Mouse (Mus musculus) layer of hippocampus, adult 11-12 months (tissue): Measurements from ENCODE around the gene Rtl8c.
"Not testable (repeated sequence)": the region's sequence is repeated elsewhere in the genome, so short reads cannot be mapped to it uniquely, and the experiment has no call there.

ENCODE experiments used
- DNase-seq: peaks from one replicate; pipeline ENCODE4 v3.0.0; 2022; ENCODE audit warnings: low spot score

Gene Rtl8c

DNA sequence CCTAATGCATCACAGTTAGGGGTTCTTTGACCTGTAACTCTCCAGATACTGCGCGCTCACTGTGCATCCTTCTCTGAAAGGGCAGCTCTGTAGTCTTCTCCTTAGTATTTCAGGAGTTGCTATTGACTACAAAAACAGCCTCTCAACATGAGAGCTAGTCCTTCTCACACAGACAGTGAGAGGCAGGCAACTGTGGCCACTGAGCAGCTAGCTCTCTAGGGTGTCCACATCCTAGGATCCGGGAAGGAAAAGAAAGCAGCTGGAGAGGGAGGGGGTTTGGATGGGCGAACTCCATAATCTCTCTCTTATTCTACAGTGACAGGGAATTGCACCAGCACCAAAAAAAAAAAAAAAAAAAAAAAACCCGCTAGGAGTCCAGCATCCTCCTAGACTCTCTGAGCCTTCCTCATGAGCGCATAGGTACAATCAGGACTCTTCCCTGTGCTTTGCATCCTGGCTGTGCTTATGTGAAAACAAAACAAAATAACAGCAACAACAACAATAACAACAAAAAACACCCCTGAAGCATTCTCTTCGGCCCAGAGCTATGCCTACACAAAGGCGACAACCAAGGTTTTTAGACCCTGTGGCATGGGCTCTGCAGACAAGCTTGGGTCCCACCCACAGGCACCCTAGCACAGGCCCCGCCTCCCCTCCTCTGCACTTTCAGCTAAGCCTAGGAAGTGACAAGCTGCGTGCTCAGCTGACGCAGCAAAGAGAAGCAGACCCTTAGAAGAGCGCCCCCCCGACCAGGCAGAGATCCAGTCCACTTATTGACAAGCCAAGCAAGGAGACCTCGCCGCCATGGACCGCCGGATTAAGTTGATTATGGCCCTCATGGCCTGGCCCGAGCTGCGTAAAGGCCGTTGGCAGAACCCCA, at the start of gene Rtl8c:
Rtl8c (plus strand) TSS at position 791 of the 880 bp plus-strand sequence.
- DNase-seq, result peak; percentile 75

GRCm38 (mm10) chrX:53579311-53579710, 28.5 kb upstream of the Rtl8c start:
- no peak for DNase-seq

GRCm38 (mm10) chrX:53581407-53581806, 26.4 kb upstream of the Rtl8c start:
- not testable (repeated sequence) for DNase-seq

- DNase-seq, result not testable (repeated sequence)
Measured at GRCm38 (mm10) chrX:53583404-53583803, 24.4 kb upstream of the Rtl8c start.

DNA sequence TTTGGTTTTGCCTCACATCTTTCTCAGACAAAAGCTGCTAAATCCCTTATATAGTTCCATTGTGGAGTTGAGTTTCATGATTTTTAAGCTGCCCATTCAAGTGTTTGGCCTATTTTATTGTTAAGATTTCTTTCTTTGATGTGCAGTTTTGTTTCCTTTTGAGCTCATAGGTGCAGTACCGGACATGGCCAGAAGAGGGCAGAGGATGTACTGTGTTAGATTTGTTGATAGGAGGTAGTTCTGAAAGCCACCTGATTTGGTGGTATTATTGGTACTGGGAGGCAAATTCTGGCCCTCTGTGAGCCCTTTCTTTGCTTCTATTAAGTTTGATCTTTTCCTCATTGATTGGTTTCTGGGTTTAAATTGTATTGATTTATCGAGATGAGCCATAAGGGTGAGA, 7.8 kb upstream of the Rtl8c start:
- peak; percentile 72 for DNase-seq

GRCm38 (mm10) chrX:53606176-53606575, 1.7 kb upstream of the Rtl8c start:
- DNase-seq, result not testable (repeated sequence)

- DNase-seq, result peak; percentile 6
Measured at GRCm38 (mm10) chrX:53608122-53608813, 436 bp downstream of the Rtl8c start.

GRCm38 (mm10) chrX:53608879-53609278, 1.0 kb downstream of the Rtl8c start, which contains the start of gene Gm14597:
Gene Gm14597, minus strand, starts transcription at chrX:53608979.
- not testable (repeated sequence) for DNase-seq

GRCm38 (mm10) chrX:53610571-53610970, 2.7 kb downstream of the Rtl8c start:
- peak; percentile 84 for DNase-seq

- not testable (repeated sequence) for DNase-seq
Measured at GRCm38 (mm10) chrX:53611395-53611794, 3.6 kb downstream of the Rtl8c start.

DNA sequence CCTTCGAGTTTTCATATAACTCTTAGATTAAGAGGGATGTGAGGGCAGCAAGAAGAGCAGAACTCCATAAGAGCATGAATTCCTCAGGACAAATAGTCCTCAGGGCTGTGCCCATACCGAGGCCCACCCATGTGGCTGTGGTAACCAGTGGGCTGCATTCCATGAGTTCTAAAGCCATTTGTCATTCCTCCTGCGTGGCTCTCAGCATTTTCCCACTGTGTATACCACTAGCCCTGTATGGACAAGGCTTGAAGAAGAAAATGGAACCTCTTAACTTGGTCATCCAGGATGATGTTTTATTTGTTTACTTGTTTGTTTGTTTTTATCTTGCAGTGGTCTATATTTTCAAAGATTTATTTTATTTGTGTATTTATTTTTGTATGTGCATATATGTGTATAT, 30.3 kb downstream of the Rtl8c start:
- DNase-seq, result not testable (repeated sequence)

GRCm38 (mm10) chrX:53642604-53642979, 34.8 kb downstream of the Rtl8c start:
- not testable (repeated sequence) for DNase-seq

GRCm38 (mm10) chrX:53642980-53643961, 35.4 kb downstream of the Rtl8c start, which contains the start of gene Rtl8a:
Gene Rtl8a, minus strand, starts transcription at chrX:53643682.
- peak; percentile 82 for DNase-seq

- DNase-seq, result no peak
Measured at GRCm38 (mm10) chrX:53645885-53646284, 38.1 kb downstream of the Rtl8c start.

DNA sequence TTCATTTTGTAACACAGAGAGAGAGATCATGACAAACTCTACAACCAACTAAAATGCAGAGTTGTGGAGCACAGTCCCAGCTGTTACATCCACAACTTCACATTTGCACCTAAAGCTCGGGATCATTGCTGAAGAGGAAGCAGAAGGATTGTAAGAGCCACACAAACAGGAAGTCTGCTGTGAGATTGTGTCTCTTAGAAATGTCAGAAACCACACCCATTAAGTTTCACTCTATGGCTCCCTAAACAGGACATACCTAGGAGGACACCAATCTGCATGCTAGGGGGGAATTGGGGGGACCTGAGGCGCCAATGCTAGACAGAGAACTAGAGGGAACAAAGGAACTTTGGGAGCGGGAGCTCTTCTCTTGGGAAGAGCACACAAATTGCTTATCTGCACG, 45.1 kb downstream of the Rtl8c start:
- DNase-seq, result not testable (repeated sequence)
